Comparison of ENCODE assay signal across 17 mouse cellular contexts in the genomic region with DNA sequence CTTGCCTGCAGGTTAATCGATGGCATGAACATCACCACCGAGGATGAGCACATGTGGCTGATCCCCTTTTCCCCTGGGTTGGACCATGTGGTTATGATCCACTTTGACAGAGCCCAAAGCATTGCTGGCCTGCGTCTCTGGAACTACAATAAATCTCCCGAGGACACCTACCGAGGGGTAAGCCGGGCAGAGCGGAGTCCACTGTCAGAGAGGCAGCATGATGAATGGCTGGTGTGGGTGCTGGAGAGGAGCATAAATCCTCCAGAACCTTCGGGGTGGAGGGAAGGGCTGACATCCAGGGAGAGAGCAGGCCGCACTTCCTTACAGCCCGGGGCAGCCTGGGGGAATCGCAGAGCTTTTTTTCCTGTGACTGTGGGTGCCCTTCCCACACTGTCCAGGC.
DNase-seq lines count a peak whose midpoint lies in the region; ATAC-seq lines count a peak whose summit lies in the region.
"Had no signal": no experiment of that assay in that cellular context is flagged by ENCODE, and none has a peak within 500 bp of the region (broad histone marks: within the 10 kb centered on the region; RNA-seq: fewer than 3 reads in every experiment).

No protein-coding gene starts in this region.

- 66% methylated on average over 11 of the region's 11 CpGs for WGBS in hindbrain, embryonic 10.5 days
- 47% methylated on average over 11 of the region's 11 CpGs for WGBS in hindbrain, embryonic 11.5 days
- 13% methylated on average over 11 of the region's 11 CpGs for WGBS in neural tube, embryonic 15.5 days

- H3K4me3 ChIP-seq in hindbrain, embryonic 10.5 days, result no peak overlapping the region
- no peak overlapping the region for H3K4me3 ChIP-seq in hindbrain, embryonic 11.5 days (ENCODE audit: low read depth, low read length)
- H3K4me3 ChIP-seq in neural tube, embryonic 15.5 days (replicated peaks), result no peak overlapping the region
- H3K4me3 ChIP-seq: embryonic facial prominence, embryonic 15.5 days; heart, embryonic 13.5 days; myocyte had no signal

- no peak for DNase-seq in hindbrain, embryonic 10.5 days (ENCODE audit: low spot score)
- DNase-seq in hindbrain, embryonic 11.5 days (ENCODE audit: low spot score), result no peak
- peak; percentile 38 to 52 for DNase-seq in kidney, postnatal 4 days
- no peak for DNase-seq in kidney, adult 8-10 months
- peak; percentile 30 for DNase-seq in embryo, embryonic 9.5 days (ENCODE audit: extremely low spot score)
- DNase-seq in gastrocnemius, postnatal 36 days, result no peak
- no peak for DNase-seq in urinary bladder, postnatal 10 days (ENCODE audit: low spot score)
- DNase-seq: cerebellum, adult 2 months; gastrocnemius, postnatal 14 days; layer of hippocampus, postnatal 36 days; lung, adult 18-20 months; spleen, adult 18-20 months had no signal

- H3K4me1 ChIP-seq in hindbrain, embryonic 10.5 days (replicated peaks), result peaks cover 19% of the 10 kb centered on the region
- peaks cover 2% of the 10 kb centered on the region; the same call in 1 of the 2 replicates for H3K4me1 ChIP-seq in hindbrain, embryonic 11.5 days (replicated peaks; ENCODE audit: control insufficient read depth, insufficient read depth, low read length)
- peaks cover 27% of the 10 kb centered on the region for H3K4me1 ChIP-seq in neural tube, embryonic 15.5 days
- H3K4me1 ChIP-seq: embryonic facial prominence, embryonic 15.5 days had no signal

- no peak; the same call in 1 of the 2 replicates for ATAC-seq in hindbrain, embryonic 11.5 days (ENCODE audit: low FRiP score)
- peak; percentile 81 for ATAC-seq in neural tube, embryonic 15.5 days (ENCODE audit: low FRiP score)
- ATAC-seq: forebrain, embryonic 14.5 days had no signal

- intact Hi-C loops in gastrocnemius, postnatal 36 days (cut with DNase I), result no loop called here

- H3K9ac ChIP-seq in hindbrain, embryonic 11.5 days (ENCODE audit: low read depth, low read length), result no peak overlapping the region
- no peak overlapping the region for H3K9ac ChIP-seq in neural tube, embryonic 15.5 days (replicated peaks)
- H3K9ac ChIP-seq: embryonic facial prominence, embryonic 15.5 days; heart, embryonic 13.5 days had no signal

- peak overlapping the region; percentile 41; the same call in 1 of the 2 replicates for H3K27ac ChIP-seq in hindbrain, embryonic 10.5 days
- H3K27ac ChIP-seq in hindbrain, embryonic 11.5 days (ENCODE audit: low read depth, low read length), result no peak overlapping the region
- peak overlapping the region; percentile 71 for H3K27ac ChIP-seq in neural tube, embryonic 15.5 days (replicated peaks)
- H3K27ac ChIP-seq: embryonic facial prominence, embryonic 15.5 days; heart, embryonic 13.5 days had no signal

- no peaks in the 10 kb centered on the region for H3K27me3 ChIP-seq in hindbrain, embryonic 10.5 days (ENCODE audit: insufficient read depth, poor library complexity, severe bottlenecking)
- no peaks in the 10 kb centered on the region for H3K27me3 ChIP-seq in hindbrain, embryonic 11.5 days (ENCODE audit: control insufficient read depth, insufficient read depth, low read length)
- no peaks in the 10 kb centered on the region for H3K27me3 ChIP-seq in neural tube, embryonic 15.5 days (replicated peaks)
- H3K27me3 ChIP-seq: embryonic facial prominence, embryonic 15.5 days; heart, embryonic 13.5 days had no signal

- no peak overlapping the region for H3K4me2 ChIP-seq in hindbrain, embryonic 11.5 days (replicated peaks; ENCODE audit: low read depth, low read length)
- no peak overlapping the region for H3K4me2 ChIP-seq in neural tube, embryonic 15.5 days
- H3K4me2 ChIP-seq: embryonic facial prominence, embryonic 15.5 days; heart, embryonic 13.5 days had no signal

- 0 out of 2 replicates have a peak, but pooled peaks cover 15% of the 10 kb centered on the region for H3K36me3 ChIP-seq in hindbrain, embryonic 10.5 days
- no peaks in the 10 kb centered on the region for H3K36me3 ChIP-seq in hindbrain, embryonic 11.5 days (ENCODE audit: control insufficient read depth, insufficient read depth, low read length)
- 0 out of 2 replicates have a peak, but pooled peaks cover 5% of the 10 kb centered on the region for H3K36me3 ChIP-seq in neural tube, embryonic 15.5 days

- no peaks in the 10 kb centered on the region for H3K9me3 ChIP-seq in hindbrain, embryonic 10.5 days
- no peaks in the 10 kb centered on the region for H3K9me3 ChIP-seq in hindbrain, embryonic 11.5 days (ENCODE audit: control insufficient read depth, low read length)
- H3K9me3 ChIP-seq in neural tube, embryonic 15.5 days (replicated peaks), result no peaks in the 10 kb centered on the region
- H3K9me3 ChIP-seq: embryonic facial prominence, embryonic 15.5 days; heart, embryonic 13.5 days had no signal

Comparison
In these comparisons a context has a peak if more than half of its experiments do, and no peak if none do; other contexts are left out.
1. DNase-seq: peak in kidney, postnatal 4 days (2 of 2) and embryo, embryonic 9.5 days (single experiment); none in hindbrain, embryonic 10.5 days (single experiment), hindbrain, embryonic 11.5 days (single experiment), kidney, adult 8-10 months (0 of 2), gastrocnemius, postnatal 36 days (0 of 2) and urinary bladder, postnatal 10 days (single experiment).